Mouse (Mus musculus) c-Kit-positive CD71-positive TER-119-positive erythroid progenitor cells, embryonic 14.5 days (primary cell): ENCODE data around the gene Net1.
"Not testable (repeated sequence)": the region's sequence is repeated elsewhere in the genome, so short reads cannot be mapped to it uniquely, and the experiment has no call there.

Source experiments
- DNase-seq: peaks from one replicate; pipeline ENCODE4 v3.0.0-alpha.2; 2013; ENCODE audit warnings: low spot score

Gene Net1

GRCm38 (mm10) chr13:3917571-3918311 is at the start of gene Net1, which contains the start of gene Tubal3:
Gene Net1 (minus strand): TSS chr13:3918220.
Gene Tubal3 (plus strand): TSS chr13:3918274.
- DNase-seq = peak; percentile 91

- DNase-seq = peak; percentile 6
These were observed 33.3 kb upstream of the Net1 start for GRCm38 (mm10) chr13:3951198-3951914.

- DNase-seq = no peak
These were observed 31.5 kb upstream of the Net1 start for GRCm38 (mm10) chr13:3949477-3949876.

GRCm38 (mm10) chr13:3947267-3947666 is 29.2 kb upstream of the Net1 start:
- no peak for DNase-seq

DNA sequence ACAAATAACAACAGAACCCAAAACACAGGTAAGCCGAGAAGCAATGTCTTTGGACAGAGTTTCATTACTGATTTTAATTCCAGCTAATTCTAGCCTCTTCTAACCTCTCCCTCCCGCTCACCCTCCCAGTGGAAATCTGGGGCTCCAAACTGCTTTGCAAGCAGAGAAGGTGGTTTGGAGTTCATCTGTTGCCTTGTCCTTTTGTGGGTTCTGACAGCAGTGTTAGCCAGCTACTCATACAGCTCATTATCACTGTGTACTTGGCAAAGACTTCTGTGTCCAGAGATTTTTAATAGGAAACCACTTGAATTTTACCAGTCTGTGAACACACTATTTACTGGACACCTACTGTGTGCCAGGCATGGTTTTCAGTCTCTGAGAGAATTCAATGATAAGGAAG is 27.2 kb upstream of the Net1 start, which contains the start of gene Ucn3:
Gene Ucn3 (minus strand): TSS at position 101 of the 400 bp plus-strand sequence.
- DNase-seq = no peak

- DNase-seq = no peak
These were observed 26.7 kb upstream of the Net1 start for GRCm38 (mm10) chr13:3944699-3945098.

- no peak for DNase-seq
These were observed 8.0 kb upstream of the Net1 start for GRCm38 (mm10) chr13:3926046-3926445.

GRCm38 (mm10) chr13:3925632-3926031 is 7.6 kb upstream of the Net1 start:
- no peak for DNase-seq

GRCm38 (mm10) chr13:3924483-3924882 is 6.5 kb upstream of the Net1 start:
- DNase-seq = no peak

DNA sequence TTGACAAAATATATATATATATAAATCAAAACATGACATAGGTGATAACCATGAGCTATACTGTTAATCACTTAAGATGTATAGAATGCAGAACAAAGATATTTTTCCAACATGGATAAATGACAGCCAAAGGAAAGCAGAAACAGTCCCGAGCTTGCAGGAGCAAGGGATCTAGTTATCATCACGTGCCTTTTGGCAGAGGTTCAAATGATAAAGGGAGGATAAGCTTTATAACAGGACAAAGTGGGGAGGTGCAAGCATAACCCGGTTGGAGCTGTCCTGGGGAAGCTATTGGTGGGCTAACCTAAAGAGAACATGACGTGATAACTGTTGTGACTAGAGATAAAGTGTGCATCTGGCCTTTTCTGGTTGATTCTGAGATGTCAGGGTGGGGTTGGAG is 4.5 kb downstream of the Net1 start:
- DNase-seq = no peak

- no peak for DNase-seq
These were observed 7.7 kb downstream of the Net1 start for GRCm38 (mm10) chr13:3910356-3910755.

- no peak for DNase-seq
These were observed 9.8 kb downstream of the Net1 start for GRCm38 (mm10) chr13:3908262-3908661.

DNA sequence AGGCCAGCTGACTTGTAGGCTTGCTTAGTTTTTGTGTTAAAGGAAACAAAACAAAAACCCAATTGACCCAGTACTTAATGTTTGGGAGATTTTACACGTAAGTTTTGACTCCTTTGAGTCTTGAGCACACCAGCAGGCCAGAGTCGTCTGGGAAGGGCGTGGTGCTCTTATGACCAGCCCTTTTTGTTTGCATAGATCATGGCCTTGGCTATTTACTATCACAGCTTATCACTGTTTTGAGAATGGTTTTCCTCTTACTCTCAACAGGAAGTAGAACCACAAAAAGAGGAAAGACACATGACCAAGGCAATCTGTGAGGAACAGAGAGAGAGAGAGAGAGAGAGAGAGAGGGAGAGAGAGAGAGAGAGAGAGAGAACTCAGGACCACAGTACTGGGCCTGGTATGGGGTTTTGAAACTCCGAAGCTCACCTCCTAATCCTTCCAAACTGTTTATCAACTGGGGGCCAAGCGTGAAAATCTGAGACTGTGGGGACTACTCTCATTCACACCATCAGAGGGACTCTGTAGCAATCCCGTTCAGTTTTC is 10.8 kb downstream of the Net1 start:
- DNase-seq = no peak

- DNase-seq = no peak
These were observed 18.7 kb downstream of the Net1 start for GRCm38 (mm10) chr13:3899301-3899700.

DNA sequence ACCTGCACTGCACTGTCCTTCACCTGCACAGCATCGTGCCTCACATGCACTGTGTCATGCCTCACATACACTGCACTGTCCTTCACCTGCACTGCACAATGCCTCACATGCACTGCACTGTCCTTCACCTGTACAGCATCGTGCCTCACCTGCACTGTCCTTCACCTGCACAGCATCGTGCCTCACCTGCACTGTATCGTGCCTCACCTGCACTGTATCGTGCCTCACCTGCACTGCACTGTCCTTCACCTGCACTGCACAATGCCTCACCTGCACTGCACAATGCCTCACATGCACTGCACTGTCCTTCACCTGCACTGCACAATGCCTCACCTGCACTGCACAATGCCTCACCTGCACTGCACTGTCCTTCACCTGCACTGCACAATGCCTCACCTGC is 19.8 kb downstream of the Net1 start:
- not testable (repeated sequence) for DNase-seq

DNA sequence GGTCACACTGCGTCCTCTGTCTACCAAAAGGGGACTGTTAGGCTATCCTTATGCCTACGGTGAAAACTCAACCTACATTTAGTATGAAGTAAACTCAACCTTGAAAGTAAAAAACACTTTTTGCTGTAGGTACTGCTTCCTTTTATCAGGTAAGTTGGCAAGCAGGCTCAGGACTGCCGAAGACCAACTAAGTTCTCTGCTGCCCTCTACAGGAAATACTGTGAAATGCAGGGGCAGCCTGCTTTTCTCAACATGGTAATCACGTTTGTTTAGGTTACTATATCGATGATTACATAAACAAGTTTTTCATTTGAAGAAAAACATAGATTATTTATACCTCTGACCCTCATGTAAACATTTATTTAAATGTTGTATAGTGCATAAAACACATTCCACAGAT is 21.1 kb downstream of the Net1 start:
- DNase-seq = peak; percentile 82

- DNase-seq = no peak
These were observed 22.0 kb downstream of the Net1 start for GRCm38 (mm10) chr13:3896032-3896431.

DNA sequence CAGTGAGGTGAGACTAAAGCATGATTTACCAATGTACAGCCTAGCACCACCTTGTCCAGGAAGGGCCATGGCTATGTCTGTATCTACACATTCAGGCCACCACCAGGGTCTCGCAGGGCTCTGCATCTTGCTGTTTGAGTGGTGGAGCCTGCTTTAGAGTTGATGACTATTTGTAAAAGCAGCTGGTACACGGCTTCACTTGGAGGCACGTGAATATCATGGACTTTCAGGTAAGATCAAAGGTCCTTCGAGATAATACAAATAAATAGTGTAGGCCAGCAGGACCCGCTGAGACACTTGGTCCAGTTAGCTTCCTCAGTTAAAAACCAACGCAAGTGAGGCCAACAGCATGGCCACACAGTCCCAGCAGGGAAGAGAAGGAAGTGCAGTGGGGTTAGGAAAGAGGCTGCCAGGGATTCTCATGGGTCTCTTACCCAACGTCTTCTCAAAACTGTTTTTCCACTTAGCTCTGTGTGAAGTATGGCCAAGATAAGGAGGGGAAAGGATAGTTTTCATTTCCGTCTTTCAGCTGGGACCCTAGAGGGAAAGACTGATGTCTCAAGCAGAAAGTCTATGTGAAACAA is 22.5 kb downstream of the Net1 start:
- DNase-seq = no peak

- no peak for DNase-seq
These were observed 23.5 kb downstream of the Net1 start for GRCm38 (mm10) chr13:3894549-3894948.

- peak; percentile 90 for DNase-seq
These were observed 24.8 kb downstream of the Net1 start for GRCm38 (mm10) chr13:3893126-3893734.

DNA sequence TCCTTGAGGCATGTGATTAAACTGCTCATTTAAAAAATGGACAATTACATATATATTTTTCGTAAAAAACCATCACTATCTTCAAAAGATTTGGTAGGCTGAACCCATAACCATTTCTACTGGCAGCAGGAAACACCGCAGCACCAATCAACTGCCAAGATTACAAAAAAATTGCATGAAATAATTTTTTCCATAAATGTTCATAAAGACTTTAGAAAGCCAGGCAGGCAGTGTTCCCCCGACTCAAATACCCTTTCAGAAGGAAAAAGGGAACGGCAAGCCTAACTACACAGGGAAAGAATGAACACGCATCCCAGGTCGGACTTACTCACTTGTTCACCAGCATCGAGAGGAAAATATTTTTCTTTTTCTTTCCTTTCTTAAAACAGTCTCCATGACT is 25.4 kb downstream of the Net1 start:
- DNase-seq = no peak

DNA sequence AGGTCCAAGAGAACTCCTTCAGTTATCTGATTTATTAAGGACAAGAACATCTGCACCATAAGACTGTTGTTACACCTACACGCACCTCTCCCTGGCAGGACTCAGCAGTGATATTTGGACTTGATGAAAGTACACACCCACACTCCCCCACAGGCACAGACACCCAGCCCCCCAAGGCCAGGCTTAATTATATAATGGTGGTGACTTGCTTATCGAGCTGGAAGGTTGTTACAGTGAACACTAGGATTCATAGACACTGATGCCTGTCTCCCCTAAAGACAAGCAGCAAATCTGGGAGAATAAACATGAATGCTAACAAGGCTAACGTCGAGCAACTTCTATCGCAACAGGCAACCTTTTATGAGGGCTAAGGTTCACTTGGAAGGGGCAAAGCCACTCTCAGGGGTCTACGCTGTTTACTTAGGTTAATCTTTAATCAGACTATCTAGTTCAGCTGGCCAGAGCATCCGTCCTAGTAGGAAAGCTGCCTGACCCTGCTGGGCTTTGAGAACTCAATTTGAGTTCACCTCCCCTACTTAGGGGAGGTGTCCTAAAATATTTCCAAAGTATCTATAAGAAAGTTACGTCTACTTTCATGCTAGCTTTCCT is 26.4 kb downstream of the Net1 start:
- no peak for DNase-seq
